Mouse (Mus musculus) thymus, adult 2 months (tissue): ENCODE data around the gene Tbc1d32. TPM values are rescaled to one million over a fixed set of nuclear protein-coding genes. Genes with fewer than 3 reads are reported as not detected.

Experiments
- DNase-seq: peaks from one replicate; pipeline ENCODE4 v3.0.0; 2021
- H3K27ac ChIP-seq: fragments of 200-500 bp; 2 replicates; pipeline ENCODE4 v1.5.1; 2012; ENCODE audit warnings: low read length, control low read depth; ENCODE audit not compliant: control insufficient read depth, insufficient read depth
- H3K27me3 ChIP-seq: fragments of 200-500 bp; 2 replicates; pipeline ENCODE4 v1.6.1; 2012; ENCODE audit warnings: mild to moderate bottlenecking, low read length, moderate library complexity, mixed read lengths; ENCODE audit not compliant: control insufficient read depth, insufficient read depth
- H3K36me3 ChIP-seq: fragments of 200-500 bp; 2 replicates; pipeline ENCODE4 v1.6.1; 2012; ENCODE audit warnings: mild to moderate bottlenecking, low read length, moderate library complexity; ENCODE audit not compliant: control insufficient read depth, insufficient read depth
- H3K4me1 ChIP-seq: fragments of 200-500 bp; replicated peaks from 2 replicates; pipeline ENCODE4 v1.6.1; 2012; ENCODE audit warnings: low read length; ENCODE audit not compliant: control insufficient read depth, insufficient read depth
- H3K4me3 ChIP-seq: fragments of 200-500 bp; 2 replicates; pipeline ENCODE4 v1.5.1; 2012; ENCODE audit warnings: mild to moderate bottlenecking, low read length, control low read depth, moderate library complexity; ENCODE audit not compliant: control insufficient read depth, insufficient read depth
- CTCF ChIP-seq: fragments of 200-500 bp; IDR thresholded peaks from 2 replicates; pipeline ENCODE4 v1.5.1; 2012; ENCODE audit warnings: mild to moderate bottlenecking, control low read depth, low read length, moderate library complexity, borderline replicate concordance; ENCODE audit not compliant: control insufficient read depth, poor library complexity, insufficient read depth; ENCODE audit errors: extremely low read depth
- POLR2A ChIP-seq: fragments of 200-500 bp; IDR thresholded peaks from 2 replicates; pipeline ENCODE4 v1.6.1; 2012; ENCODE audit warnings: mild to moderate bottlenecking, low read length, control low read depth, moderate library complexity; ENCODE audit not compliant: control insufficient read depth, poor library complexity, insufficient read depth; ENCODE audit errors: extremely low read depth
- WGBS: fragments of 180-500 bp; shearing (Covaris S2); methylation state at CpG from one replicate; pipeline ENCODE4 v1.1.7; 2018; 5-methylcytosine and 5-hydroxymethylcytosine counted together
- polyA plus RNA-seq: library from polyadenylated mRNA; depleted of rRNA; stranded (reverse); fragments of >200 nt; gene quantifications from 2 replicates; pipeline ENCODE4 v1.2.3, GENCODE M21; 2012; rRNA removed

Gene Tbc1d32
- polyA plus RNA-seq, 1 experiment = 0.54 TPM

DNA sequence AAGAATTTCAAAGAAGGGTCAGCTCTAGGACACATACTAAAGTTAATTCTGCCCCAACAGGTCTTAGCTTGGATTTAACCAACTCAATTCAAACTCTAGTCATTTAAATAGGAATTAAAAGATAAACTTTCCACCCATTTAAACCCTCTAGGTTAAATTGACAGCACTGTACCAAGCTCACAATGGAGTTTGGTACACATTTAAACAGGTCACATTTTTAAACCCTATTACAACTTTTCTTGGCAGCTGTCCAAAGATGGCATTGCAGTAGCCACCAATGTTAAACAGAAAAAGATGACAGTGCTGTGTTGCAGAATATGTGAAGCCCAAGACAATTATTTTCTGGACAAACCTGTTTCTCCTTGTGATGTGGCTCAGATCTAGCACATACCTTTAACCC, 203.1 kb downstream of the Tbc1d32 start:
- no peaks in the 10 kb centered on the region for H3K27me3 ChIP-seq
- H3K27ac ChIP-seq = no peak overlapping the region
- no peak for DNase-seq
- H3K4me1 ChIP-seq = no peaks in the 10 kb centered on the region
- no peak for TF ChIP-seq POLR2A
- no peak for TF ChIP-seq CTCF
- no peak overlapping the region for H3K4me3 ChIP-seq
- no peaks in the 10 kb centered on the region for H3K36me3 ChIP-seq

DNA sequence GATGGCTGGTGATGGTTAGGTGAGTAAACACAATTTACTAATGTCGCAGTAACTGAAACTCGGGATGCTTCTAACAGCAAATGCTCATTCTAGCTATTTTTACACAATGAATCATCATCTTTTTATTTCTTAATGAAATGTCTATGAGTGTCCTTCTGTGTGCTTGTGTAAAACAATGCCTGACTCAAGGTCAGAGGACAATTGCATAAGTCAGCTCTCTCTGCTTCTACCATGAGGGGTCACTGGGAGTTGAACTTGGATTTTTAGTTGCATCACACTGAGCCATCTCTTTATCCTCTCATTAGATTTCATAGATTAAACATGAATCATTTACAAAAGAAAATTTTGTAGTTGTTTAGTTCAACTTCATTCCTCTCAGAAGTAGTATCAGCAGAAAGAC, 203.9 kb downstream of the Tbc1d32 start:
- H3K4me3 ChIP-seq = no peak overlapping the region
- no peak overlapping the region for H3K27ac ChIP-seq
- TF ChIP-seq POLR2A (no peak), CTCF (no peak)
- no peaks in the 10 kb centered on the region for H3K36me3 ChIP-seq
- DNase-seq = no peak
- no peaks in the 10 kb centered on the region for H3K27me3 ChIP-seq
- 95% methylated on average over 2 of the region's 2 CpGs for WGBS
- H3K4me1 ChIP-seq = no peaks in the 10 kb centered on the region

DNA sequence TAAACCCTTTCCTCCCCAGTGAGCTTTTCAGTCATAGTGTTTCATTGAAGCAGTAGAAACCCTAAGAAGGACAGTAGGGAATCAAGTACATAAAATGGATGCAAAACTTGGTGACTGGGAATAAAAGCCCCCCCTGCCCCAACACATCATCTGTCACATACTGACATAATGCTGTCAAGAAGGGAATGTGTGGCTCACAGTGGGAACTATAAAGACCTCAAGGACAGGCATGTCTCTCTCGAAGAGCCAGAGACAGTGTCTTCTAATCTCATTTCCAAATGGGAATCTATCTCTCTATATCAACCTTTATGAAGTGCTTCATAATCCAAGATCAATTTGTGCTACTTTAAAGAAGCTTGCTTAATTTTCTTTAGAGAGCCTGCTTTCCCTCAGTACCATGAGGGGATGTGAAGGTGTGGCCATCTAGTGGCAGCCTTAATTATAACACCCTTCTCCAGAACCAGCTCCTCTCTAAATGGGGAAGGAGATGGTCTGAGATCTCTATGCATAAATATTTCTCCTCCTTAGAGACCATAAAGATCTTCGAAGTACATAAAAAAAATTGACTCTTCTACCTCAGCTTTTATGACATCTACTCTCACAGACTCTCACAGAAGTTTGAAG, 248.5 kb downstream of the Tbc1d32 start:
- TF ChIP-seq POLR2A = no peak
- TF ChIP-seq CTCF = no peak
- no peak overlapping the region for H3K4me3 ChIP-seq
- DNase-seq = peak; percentile 32
- H3K27me3 ChIP-seq = no peaks in the 10 kb centered on the region
- WGBS = 41% methylated on average over 2 of the region's 2 CpGs
- no peaks in the 10 kb centered on the region for H3K4me1 ChIP-seq
- no peak overlapping the region for H3K27ac ChIP-seq
- no peaks in the 10 kb centered on the region for H3K36me3 ChIP-seq

DNA sequence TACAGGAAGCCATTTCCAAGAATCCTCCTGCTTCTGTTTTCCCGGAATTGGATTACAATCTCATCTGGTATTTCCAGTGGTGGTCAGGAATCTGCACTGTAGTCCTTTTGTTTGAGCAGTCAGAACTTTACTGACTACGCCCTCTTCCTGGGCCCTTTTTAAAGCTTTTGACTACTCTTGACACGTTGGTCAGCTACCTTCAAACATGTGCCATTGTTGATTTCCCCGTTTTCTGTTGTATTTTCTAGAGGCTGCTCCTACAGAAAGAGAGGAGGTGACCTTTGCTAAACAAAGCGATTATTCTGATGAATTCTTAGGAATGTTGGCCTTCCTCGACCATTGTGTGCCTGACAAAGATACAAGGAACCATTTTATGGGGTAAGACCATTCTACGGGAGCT, 250.5 kb downstream of the Tbc1d32 start:
- 85% methylated on average over 7 of the region's 7 CpGs for WGBS
- Histone ChIP-seq H3K4me3 (no peak overlapping the region), H3K4me1 (no peaks in the 10 kb centered on the region), H3K27ac (no peak overlapping the region), H3K36me3 (no peaks in the 10 kb centered on the region), H3K27me3 (no peaks in the 10 kb centered on the region)
- DNase-seq = no peak
- no peak for TF ChIP-seq POLR2A
- no peak for TF ChIP-seq CTCF

Other genes starting within 250 kb of the Tbc1d32 start
- 7.2 and 9.1 TPM in 2 replicates for gene Msl3l2, start 121.8 kb downstream of the Tbc1d32 start, polyA plus RNA-seq
- gene Gja1, start 148.6 kb upstream of the Tbc1d32 start, polyA plus RNA-seq = 4.6 and 7.3 TPM in 2 replicates